Mouse (Mus musculus) midbrain, embryonic 15.5 days (tissue): ENCODE results near the gene Iqschfp. TPM values are rescaled to one million over a fixed set of nuclear protein-coding genes. Genes with fewer than 3 reads are reported as not detected.

Experiments used
- ATAC-seq: fragments of 200-750 bp; cut with Nextera tagmentation; replicated peaks from 2 replicates; pipeline ENCODE4 v1.8.0; 2017; ENCODE audit warnings: moderate TSS enrichment
- H3K27ac ChIP-seq: fragments of 300-500 bp; sonication (generic); 2 replicates; pipeline ENCODE4 v1.5.1; 2015; ENCODE audit warnings: mild to moderate bottlenecking, inconsistent platforms
- H3K27me3 ChIP-seq: fragments of 300-500 bp; sonication (generic); replicated peaks from 2 replicates; pipeline ENCODE4 v1.6.1; 2015; ENCODE audit warnings: inconsistent platforms
- H3K36me3 ChIP-seq: fragments of 300-500 bp; sonication (generic); replicated peaks from 2 replicates; pipeline ENCODE4 v1.6.1; 2015; ENCODE audit warnings: inconsistent platforms
- H3K4me1 ChIP-seq: fragments of 300-500 bp; sonication (generic); 2 replicates; pipeline ENCODE4 v1.6.1; 2015; ENCODE audit warnings: inconsistent platforms
- H3K4me2 ChIP-seq: fragments of 300-500 bp; sonication (generic); 2 replicates; pipeline ENCODE4 v1.6.1; 2015; ENCODE audit warnings: inconsistent platforms, mild to moderate bottlenecking, moderate library complexity
- H3K4me3 ChIP-seq: fragments of 300-500 bp; sonication (generic); 2 replicates; pipeline ENCODE4 v1.5.1; 2015; ENCODE audit warnings: mild to moderate bottlenecking, inconsistent platforms
- H3K9ac ChIP-seq: fragments of 300-500 bp; sonication (generic); 2 replicates; pipeline ENCODE4 v1.6.1; 2015; ENCODE audit warnings: mild to moderate bottlenecking, inconsistent platforms
- H3K9me3 ChIP-seq: fragments of 300-500 bp; sonication (generic); 2 replicates; pipeline ENCODE4 v1.6.1; 2016; ENCODE audit warnings: inconsistent platforms
- WGBS: fragments of 180-500 bp; shearing (Covaris S2); methylation state at CpG from one replicate; pipeline ENCODE4 v1.1.7; 2015; ENCODE audit warnings: mixed read lengths; 5-methylcytosine and 5-hydroxymethylcytosine counted together
- polyA plus RNA-seq: library from polyadenylated mRNA; unstranded; fragments of >200 nt; fragmentation: Nextera tagmentation; extraction: Ambion mirVana; gene quantifications from 2 replicates; pipeline ENCODE4 v1.2.1, GENCODE M21; 2015

The Iqschfp gene
- polyA plus RNA-seq, 1 experiment from 2014 or later, result 6.4 TPM

GRCm38 (mm10) chr3:68513340-68514119 is 621.5 kb downstream of the Iqschfp start:
- no peak overlapping the region for H3K9ac ChIP-seq
- H3K4me3 ChIP-seq, result no peak overlapping the region
- H3K4me1 ChIP-seq, result peaks cover 9% of the 10 kb centered on the region; the same call in 1 of the 2 replicates
- no peak overlapping the region for H3K4me2 ChIP-seq
- no peaks in the 10 kb centered on the region for H3K36me3 ChIP-seq
- H3K27ac ChIP-seq, result peak overlapping the region; percentile 10; the same call in 1 of the 2 replicates
- no peaks in the 10 kb centered on the region for H3K9me3 ChIP-seq
- WGBS, result 45% methylated on average over 7 of the region's 7 CpGs
- no peaks in the 10 kb centered on the region for H3K27me3 ChIP-seq
- ATAC-seq, result peak; percentile 71

- Histone ChIP-seq H3K9ac (no peak overlapping the region), H3K27me3 (no peaks in the 10 kb centered on the region), H3K4me1 (peaks cover 6% of the 10 kb centered on the region; the same call in 1 of the 2 replicates), H3K4me2 (no peak overlapping the region), H3K4me3 (no peak overlapping the region), H3K27ac (no peak overlapping the region), H3K9me3 (no peaks in the 10 kb centered on the region), H3K36me3 (no peaks in the 10 kb centered on the region)
- no peak; the same call in 1 of the 2 replicates for ATAC-seq
- WGBS, result 51% methylated on average over 3 of the region's 3 CpGs
Measured at GRCm38 (mm10) chr3:68514120-68514497, 622.1 kb downstream of the Iqschfp start.

GRCm38 (mm10) chr3:68514717-68515116 is 622.7 kb downstream of the Iqschfp start:
- Histone ChIP-seq H3K27me3 (no peaks in the 10 kb centered on the region), H3K27ac (no peak overlapping the region), H3K9ac (no peak overlapping the region), H3K4me1 (peaks cover 6% of the 10 kb centered on the region; the same call in 1 of the 2 replicates), H3K4me3 (no peak overlapping the region), H3K36me3 (no peaks in the 10 kb centered on the region), H3K4me2 (no peak overlapping the region), H3K9me3 (no peaks in the 10 kb centered on the region)
- 88% methylated on average over 3 of the region's 3 CpGs for WGBS
- no peak for ATAC-seq

- no peak for ATAC-seq
- Histone ChIP-seq H3K9ac (no peak overlapping the region), H3K4me1 (peaks cover 6% of the 10 kb centered on the region; the same call in 1 of the 2 replicates), H3K9me3 (no peaks in the 10 kb centered on the region), H3K4me3 (no peak overlapping the region), H3K27me3 (no peaks in the 10 kb centered on the region), H3K4me2 (no peak overlapping the region), H3K27ac (no peak overlapping the region), H3K36me3 (no peaks in the 10 kb centered on the region)
- WGBS, result 80% methylated on average over 12 of the region's 12 CpGs
Measured at GRCm38 (mm10) chr3:68516393-68517081, 624.5 kb downstream of the Iqschfp start.

GRCm38 (mm10) chr3:68517236-68517635 is 625.2 kb downstream of the Iqschfp start:
- Histone ChIP-seq H3K4me2 (no peak overlapping the region), H3K4me1 (peaks cover 6% of the 10 kb centered on the region; the same call in 1 of the 2 replicates), H3K9ac (no peak overlapping the region), H3K4me3 (no peak overlapping the region), H3K27me3 (no peaks in the 10 kb centered on the region), H3K36me3 (no peaks in the 10 kb centered on the region), H3K27ac (no peak overlapping the region), H3K9me3 (no peaks in the 10 kb centered on the region)
- 61% methylated on average over 7 of the region's 7 CpGs for WGBS
- ATAC-seq, result no peak

- Histone ChIP-seq H3K4me1 (peaks cover 6% of the 10 kb centered on the region; the same call in 1 of the 2 replicates), H3K9ac (no peak overlapping the region), H3K36me3 (no peaks in the 10 kb centered on the region), H3K4me2 (no peak overlapping the region), H3K9me3 (no peaks in the 10 kb centered on the region), H3K27ac (no peak overlapping the region), H3K27me3 (no peaks in the 10 kb centered on the region), H3K4me3 (no peak overlapping the region)
- WGBS, result 88% methylated on average over 8 of the region's 8 CpGs
- no peak for ATAC-seq
Measured at GRCm38 (mm10) chr3:68518041-68518440, 626.0 kb downstream of the Iqschfp start.

- Histone ChIP-seq H3K4me2 (no peak overlapping the region), H3K4me1 (peaks cover 4% of the 10 kb centered on the region; the same call in 1 of the 2 replicates), H3K27me3 (no peaks in the 10 kb centered on the region), H3K9ac (no peak overlapping the region), H3K36me3 (no peaks in the 10 kb centered on the region), H3K4me3 (no peak overlapping the region), H3K27ac (no peak overlapping the region), H3K9me3 (no peaks in the 10 kb centered on the region)
- ATAC-seq, result no peak
- 94% methylated on average over 5 of the region's 5 CpGs for WGBS
Measured at GRCm38 (mm10) chr3:68518586-68518985, 626.6 kb downstream of the Iqschfp start.

- H3K4me1 ChIP-seq, result no peaks in the 10 kb centered on the region
- H3K27me3 ChIP-seq, result no peaks in the 10 kb centered on the region
- WGBS, result 90% methylated on average over 10 of the region's 10 CpGs
- no peak overlapping the region for H3K4me3 ChIP-seq
- H3K9ac ChIP-seq, result no peak overlapping the region
- no peak overlapping the region for H3K27ac ChIP-seq
- H3K4me2 ChIP-seq, result no peak overlapping the region
- H3K9me3 ChIP-seq, result no peaks in the 10 kb centered on the region
- no peak for ATAC-seq
- no peaks in the 10 kb centered on the region for H3K36me3 ChIP-seq
Measured at GRCm38 (mm10) chr3:68525361-68525878, 633.4 kb downstream of the Iqschfp start.

- no peaks in the 10 kb centered on the region for H3K9me3 ChIP-seq
Measured at GRCm38 (mm10) chr3:68526416-68526815, 634.4 kb downstream of the Iqschfp start.

GRCm38 (mm10) chr3:68527182-68527581 is 635.1 kb downstream of the Iqschfp start:
- ATAC-seq, result no peak
- WGBS, result 69% methylated on average over 3 of the region's 4 CpGs

More at GRCm38 (mm10) chr3:68526416-68526815, 634.4 kb downstream of the Iqschfp start:
- no peak for ATAC-seq
- H3K36me3 ChIP-seq, result no peaks in the 10 kb centered on the region
- H3K27me3 ChIP-seq, result no peaks in the 10 kb centered on the region
- H3K4me3 ChIP-seq, result no peak overlapping the region
- no peak overlapping the region for H3K4me2 ChIP-seq
- no peak overlapping the region for H3K27ac ChIP-seq
- no peak overlapping the region for H3K9ac ChIP-seq
- WGBS, result 66% methylated on average over 4 of the region's 4 CpGs
- no peaks in the 10 kb centered on the region for H3K4me1 ChIP-seq

GRCm38 (mm10) chr3:68531908-68532307 is 639.9 kb downstream of the Iqschfp start:
- H3K27ac ChIP-seq, result no peak overlapping the region
- 84% methylated on average over 4 of the region's 4 CpGs for WGBS
- no peak overlapping the region for H3K9ac ChIP-seq
- ATAC-seq, result no peak
- H3K4me1 ChIP-seq, result no peaks in the 10 kb centered on the region
- no peaks in the 10 kb centered on the region for H3K9me3 ChIP-seq
- no peak overlapping the region for H3K4me2 ChIP-seq
- H3K27me3 ChIP-seq, result no peaks in the 10 kb centered on the region
- no peaks in the 10 kb centered on the region for H3K36me3 ChIP-seq
- no peak overlapping the region for H3K4me3 ChIP-seq

More at GRCm38 (mm10) chr3:68527182-68527581, 635.1 kb downstream of the Iqschfp start:
- H3K4me3 ChIP-seq, result no peak overlapping the region
- no peak overlapping the region for H3K27ac ChIP-seq
- H3K9ac ChIP-seq, result no peak overlapping the region
- no peaks in the 10 kb centered on the region for H3K9me3 ChIP-seq
- no peaks in the 10 kb centered on the region for H3K36me3 ChIP-seq
- no peak overlapping the region for H3K4me2 ChIP-seq
- H3K27me3 ChIP-seq, result no peaks in the 10 kb centered on the region
- no peaks in the 10 kb centered on the region for H3K4me1 ChIP-seq

- no peaks in the 10 kb centered on the region for H3K4me1 ChIP-seq
- H3K27me3 ChIP-seq, result no peaks in the 10 kb centered on the region
- no peak overlapping the region for H3K4me2 ChIP-seq
- ATAC-seq, result no peak
- no peak overlapping the region for H3K9ac ChIP-seq
- no peaks in the 10 kb centered on the region for H3K9me3 ChIP-seq
- no peaks in the 10 kb centered on the region for H3K36me3 ChIP-seq
- H3K4me3 ChIP-seq, result no peak overlapping the region
- 15% methylated on average over 7 of the region's 7 CpGs for WGBS
- no peak overlapping the region for H3K27ac ChIP-seq
Measured at GRCm38 (mm10) chr3:68534571-68535051, 642.6 kb downstream of the Iqschfp start.
